Mouse (Mus musculus) layer of hippocampus, adult 11-12 months (tissue): ENCODE data around the gene Cysltr1.

ENCODE experiments used
- DNase-seq: peaks from one replicate; pipeline ENCODE4 v3.0.0; 2022; ENCODE audit warnings: low spot score

The Cysltr1 gene

DNA sequence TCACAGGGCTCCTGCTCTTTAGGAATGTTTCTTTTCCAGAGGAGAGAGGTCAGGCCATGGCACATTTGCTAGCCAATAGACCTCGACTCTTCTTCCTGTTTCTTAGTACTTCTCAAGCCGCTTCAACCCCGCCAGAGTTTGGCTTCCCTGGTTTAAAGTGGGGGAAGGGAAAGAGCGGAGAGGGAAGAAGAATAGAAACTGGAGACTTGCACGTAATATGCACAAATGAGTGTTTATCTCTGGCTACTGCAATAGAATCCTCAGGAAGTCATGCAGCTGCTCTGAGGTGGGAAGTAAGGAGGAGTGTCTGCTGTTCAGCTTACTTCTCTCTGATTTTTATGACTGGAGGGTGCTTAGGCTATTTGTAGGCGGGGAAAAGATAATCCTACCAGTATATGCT is at the start of gene Cysltr1:
Gene Cysltr1, minus strand, starts transcription at position 294 of the 400 bp plus-strand sequence.
- DNase-seq = no peak

DNA sequence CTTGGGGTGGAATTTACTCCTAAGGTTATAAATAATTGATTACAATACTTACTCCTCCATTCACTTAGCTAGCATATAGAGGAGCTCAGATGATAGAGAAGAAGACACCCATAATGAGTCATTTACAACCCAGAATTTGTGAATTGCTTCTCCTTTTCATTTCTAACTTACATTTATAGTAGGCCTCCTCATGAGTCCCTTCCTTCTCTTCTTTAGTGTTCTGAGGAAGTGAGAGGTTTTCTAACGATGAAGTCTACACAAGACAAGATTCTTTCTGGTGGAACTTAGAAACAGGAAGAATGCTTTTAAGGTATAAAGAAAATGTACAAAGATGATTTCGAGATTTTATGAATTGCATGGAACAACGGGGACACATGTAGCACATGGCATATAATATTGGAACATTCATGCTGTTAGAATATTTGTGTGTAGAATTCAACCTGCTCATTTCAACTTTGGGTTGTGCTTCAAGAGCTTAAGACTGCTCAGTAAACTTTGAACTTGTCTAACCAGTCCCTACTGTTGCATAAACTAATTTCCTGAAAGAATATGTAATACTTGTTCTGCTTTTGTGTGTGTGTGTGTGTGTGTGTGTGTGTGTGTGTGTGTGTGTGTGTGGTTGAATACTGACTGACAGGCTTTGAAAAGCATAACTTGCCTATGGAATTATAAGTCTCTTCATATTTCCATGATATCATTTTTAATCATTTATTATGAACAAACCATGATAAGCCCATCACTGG is 31.5 kb upstream of the Cysltr1 start:
- DNase-seq = no peak

DNA sequence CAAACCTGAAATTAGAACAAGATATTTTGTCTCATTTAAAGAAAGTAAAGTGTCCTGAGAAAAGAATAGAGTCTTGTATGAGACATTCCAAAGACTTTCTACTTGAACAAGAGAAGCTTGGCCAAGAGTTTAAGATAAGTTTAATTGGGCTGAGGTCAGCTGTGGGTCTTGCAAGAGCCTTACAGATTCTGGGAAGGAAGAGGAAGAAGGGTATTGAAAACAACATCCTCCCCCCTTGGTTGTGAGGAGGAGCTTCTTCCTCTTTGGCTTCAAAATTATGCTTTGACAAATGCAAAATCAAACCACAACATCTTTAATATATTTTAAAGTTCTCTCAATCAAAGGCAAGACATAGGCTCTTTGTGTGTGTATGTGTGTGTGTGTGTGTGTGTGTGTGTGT is 30.1 kb upstream of the Cysltr1 start:
- no peak for DNase-seq

DNA sequence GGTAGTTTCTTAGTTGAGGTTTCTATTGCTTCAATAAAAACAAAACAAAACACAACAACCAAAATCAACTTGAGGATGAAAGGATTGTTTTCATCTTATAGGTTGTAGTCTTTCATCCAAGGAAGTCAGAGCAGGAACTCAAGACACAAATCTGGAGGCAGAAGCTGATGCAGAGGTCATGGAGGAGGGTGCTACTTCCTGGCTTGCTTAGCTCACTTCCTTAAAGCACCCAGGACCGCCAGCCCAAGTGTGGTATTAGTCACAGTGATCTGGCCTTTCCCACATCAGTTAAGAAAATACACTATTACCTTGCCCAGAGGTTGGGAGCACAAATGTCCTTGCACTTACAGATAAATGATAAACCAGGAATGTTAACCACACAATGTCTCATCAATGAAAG is 25.0 kb upstream of the Cysltr1 start:
- DNase-seq = no peak

DNA sequence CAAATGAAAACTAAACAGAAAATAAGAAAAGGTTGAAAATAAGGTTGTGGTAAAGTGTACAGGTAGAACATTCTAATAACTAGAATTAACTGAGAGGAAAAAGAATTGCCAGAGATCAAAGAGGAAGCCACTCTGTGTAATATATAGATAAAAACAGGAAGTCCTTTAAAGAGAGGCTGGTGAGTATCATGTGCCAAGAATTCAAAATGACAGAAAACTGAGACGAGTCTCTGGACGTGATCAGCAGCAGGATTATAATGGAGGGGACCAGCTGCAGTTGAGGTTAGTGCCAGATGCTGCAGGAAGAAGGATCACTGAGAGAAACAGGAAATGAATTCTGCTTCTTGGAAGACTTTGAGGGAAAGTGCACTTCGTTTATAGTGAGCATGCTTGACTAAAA is 20.2 kb upstream of the Cysltr1 start:
- no peak for DNase-seq

DNA sequence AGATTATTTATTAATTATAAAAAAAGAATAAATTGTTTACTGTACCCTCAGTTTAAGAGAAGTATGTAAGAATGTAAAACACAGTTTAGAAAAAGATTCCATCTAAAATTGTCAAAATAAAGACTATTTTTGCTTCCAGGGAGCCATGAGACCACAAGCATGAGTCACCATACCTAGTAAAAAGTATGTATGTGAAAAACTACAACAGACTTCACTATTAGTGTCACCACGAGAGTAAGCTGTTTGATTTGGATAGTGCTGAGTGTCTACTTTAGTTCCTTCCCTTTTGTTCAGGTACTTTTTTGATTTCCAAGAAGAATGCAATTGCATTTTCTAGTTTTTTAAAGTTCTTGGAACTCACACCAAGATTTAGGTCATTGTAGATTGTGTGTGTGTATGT is 19.0 kb upstream of the Cysltr1 start:
- DNase-seq = no peak

DNA sequence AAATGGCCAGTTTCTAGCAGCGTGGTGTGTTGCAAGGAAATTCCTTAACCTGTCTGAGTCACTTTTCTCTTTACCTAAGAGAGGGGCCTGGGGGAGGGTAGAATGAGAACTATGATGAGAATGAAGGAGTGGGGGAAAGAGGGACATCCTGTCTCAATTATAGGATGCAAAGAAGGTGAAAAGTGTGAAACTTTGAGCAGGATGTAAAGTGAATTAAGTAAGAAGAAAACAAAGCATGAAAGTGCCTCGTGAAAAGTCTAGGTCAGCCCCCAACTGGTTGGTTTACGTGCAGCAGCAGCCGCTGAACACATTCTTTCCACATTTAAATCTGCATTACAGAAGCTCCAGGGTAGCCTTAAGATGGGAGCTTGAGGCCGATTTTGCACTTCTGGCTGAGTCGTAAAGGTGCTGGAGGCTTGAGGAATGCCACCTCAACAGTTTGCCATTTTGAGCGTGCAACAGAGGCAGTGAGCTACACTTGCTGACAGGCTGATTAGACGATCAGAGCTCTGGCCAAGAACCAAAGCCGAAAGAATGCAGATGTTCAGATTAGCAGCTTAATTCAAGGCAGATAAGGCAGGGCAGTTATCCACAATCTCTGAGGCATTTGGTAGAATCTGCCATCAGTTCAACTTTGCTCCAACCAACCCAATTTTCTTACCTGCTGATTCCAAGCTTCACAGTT is 763 bp downstream of the Cysltr1 start:
- no peak for DNase-seq

DNA sequence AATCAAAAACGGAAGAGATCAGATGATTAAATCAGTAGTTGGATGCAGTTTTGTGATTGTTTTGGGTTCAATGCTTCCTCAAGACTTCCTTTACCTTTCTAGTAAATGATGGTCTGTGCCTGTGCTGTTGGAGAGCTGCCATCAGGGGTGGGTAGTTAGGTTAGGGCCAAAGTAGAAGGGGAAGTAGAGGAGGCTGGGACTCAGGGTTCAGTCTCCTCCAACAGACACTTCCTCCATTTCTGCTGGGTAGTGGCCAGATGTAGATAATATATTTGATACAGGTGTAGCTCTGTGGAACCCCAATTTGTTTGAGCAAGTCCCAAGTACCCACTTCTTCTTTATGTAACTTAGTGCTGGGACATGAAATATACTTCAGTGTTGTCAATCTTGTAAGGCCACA is 7.6 kb downstream of the Cysltr1 start:
- no peak for DNase-seq

DNA sequence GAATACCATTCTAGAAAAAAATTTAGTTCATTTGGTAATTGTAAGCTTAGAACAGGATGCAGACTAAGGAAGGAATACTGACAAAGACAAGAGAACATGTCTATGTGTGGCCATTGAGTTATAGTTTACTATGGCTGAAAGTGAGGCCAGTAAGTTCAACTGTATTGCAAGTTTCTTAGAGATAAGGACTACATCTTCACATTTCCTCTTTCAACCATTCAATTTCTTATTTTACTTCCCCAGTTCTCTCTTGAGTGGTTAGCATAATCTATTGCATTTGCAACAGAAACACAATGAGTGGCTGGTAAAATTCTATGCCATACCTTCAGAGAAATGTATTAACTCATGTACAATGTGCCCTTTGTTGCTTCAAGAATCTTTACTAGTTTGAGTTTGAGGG is 9.6 kb downstream of the Cysltr1 start:
- no peak for DNase-seq

DNA sequence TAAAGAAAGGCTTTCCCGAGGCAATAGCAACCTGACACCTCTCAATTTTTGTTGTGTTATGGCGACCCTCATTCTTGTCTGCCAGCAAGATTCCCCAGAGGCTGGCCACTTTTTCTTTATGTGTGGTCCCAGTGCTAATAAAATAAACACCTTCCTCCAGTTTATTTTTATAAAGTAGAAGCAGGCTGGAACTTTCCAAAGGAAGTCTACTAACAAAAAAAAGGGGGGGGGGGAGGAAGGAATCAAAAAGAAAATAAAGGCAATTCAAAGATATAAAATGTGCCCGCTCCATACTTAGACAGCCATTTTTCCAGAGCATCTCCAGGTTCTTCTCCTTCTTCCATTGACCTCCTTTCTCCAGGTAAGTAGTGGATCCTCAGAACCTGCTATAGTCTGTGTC is 20.6 kb downstream of the Cysltr1 start, which contains the start of gene Gm5127:
Gene Gm5127, plus strand, starts transcription at position 301 of the 400 bp plus-strand sequence.
- DNase-seq = no peak

DNA sequence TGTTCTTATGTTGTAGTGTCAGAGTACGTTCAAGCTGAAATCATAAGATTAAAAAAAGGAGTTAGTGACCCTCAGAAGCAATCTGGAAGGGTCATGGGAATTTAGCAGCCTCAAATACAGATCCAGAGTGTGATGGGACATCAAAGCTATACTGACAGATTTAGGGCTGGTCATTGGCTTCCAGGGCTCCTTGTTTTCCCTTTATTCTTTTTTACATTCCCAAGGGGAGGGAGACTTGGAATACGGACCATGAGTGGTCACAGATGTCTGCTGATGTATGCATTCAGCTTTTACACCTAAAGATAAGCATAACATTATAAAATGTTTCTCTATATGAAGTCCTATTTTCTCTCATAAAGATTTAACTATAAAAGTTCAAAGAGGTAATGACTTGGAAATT is 21.3 kb downstream of the Cysltr1 start:
- DNase-seq = no peak

DNA sequence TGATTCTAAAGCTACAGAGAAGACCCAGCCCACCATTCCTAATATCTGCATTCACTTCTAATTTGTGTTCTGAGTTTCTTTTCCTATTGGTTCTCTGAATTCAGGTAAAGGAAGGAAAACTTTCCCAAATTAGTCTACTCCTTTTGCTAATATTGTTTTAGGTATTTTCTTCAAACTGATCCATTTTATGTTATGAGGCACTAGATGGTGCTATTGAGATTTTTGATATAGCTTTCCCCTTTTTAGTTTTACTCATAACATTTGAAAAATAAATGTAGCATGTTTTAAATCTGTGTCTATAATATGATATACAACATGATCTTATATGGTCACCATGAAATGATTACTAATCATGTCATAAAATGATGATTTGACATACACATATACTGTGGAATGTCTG is 23.1 kb downstream of the Cysltr1 start:
- DNase-seq = no peak

DNA sequence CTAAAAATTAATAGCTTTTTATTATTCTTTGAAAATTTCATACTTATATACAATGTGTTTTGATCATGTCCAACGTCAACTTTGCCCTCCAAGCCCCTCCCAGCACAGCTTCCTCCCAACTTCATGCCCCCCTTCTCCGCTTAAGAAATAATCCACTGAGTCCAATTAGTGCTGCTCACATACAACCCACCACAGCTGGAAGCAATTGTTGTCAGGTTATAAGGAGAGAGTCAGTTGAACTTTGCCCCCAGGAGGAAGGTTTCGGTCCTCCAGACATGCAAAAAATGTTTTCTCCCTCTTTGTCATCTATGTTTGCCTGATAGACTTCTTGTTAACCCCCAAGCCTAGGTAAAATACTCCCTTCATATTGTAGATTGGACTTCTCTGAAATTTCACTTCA is 24.5 kb downstream of the Cysltr1 start:
- DNase-seq = no peak

DNA sequence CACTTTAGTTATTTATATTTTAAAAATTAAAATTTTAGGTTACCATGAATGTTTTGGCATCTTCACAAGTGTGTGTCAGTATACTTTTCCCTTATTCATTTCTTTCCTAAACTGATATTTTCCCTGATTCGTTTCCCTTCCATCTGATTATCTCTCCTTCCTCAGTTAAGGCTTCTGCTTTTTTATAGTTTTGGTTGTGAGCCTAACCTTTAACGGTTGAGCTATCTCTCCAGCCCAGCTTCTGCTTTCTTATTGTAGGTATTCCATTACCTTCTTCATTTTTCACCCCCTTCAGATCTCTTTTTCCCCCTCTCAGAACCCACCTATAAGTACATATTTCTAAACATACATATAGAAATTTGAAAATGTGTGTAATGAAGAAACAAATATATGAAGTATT is 48.0 kb downstream of the Cysltr1 start:
- DNase-seq = no peak

DNA sequence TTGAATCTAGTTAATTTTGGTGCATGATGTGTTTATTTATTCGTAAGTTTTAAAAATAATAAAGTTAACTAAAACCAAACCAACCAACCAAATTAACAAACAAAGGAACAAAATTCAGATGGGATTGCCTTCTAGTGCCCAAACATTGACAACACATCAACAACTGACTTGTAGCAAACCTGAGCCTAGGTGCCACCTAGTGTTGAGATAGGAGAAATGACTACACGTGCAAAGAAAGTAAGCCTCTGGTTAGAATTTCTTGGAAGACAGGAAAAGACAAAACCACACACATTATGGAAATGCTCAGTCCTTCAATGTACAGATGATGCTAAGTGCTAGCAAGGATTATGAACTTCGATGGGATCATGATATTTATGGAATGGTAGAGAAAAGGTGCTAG is 67.1 kb downstream of the Cysltr1 start:
- no peak for DNase-seq
